Mouse (Mus musculus) mouse embryonic stem cell (cell line): ENCODE measurements around the gene 2010111I01Rik.

ENCODE experiments used
- in situ Hi-C, 2 experiments: fragments of 300-500 bp; cut with MboI; formaldehyde crosslinking; loops; 1 replicate in 1 of 2; 3 replicates in 1 of 2; pipeline ENCODE4 v1.14.3; 2019 to 2020; ENCODE audit warnings: low sequenced_read_pairs in 2 of 2, low pct_unique_long_range_greater_than_20kb in 1 of 2, mixed read lengths in 1 of 2; ENCODE audit not compliant: unreplicated experiment in 1 of 2

2010111I01Rik gene

DNA sequence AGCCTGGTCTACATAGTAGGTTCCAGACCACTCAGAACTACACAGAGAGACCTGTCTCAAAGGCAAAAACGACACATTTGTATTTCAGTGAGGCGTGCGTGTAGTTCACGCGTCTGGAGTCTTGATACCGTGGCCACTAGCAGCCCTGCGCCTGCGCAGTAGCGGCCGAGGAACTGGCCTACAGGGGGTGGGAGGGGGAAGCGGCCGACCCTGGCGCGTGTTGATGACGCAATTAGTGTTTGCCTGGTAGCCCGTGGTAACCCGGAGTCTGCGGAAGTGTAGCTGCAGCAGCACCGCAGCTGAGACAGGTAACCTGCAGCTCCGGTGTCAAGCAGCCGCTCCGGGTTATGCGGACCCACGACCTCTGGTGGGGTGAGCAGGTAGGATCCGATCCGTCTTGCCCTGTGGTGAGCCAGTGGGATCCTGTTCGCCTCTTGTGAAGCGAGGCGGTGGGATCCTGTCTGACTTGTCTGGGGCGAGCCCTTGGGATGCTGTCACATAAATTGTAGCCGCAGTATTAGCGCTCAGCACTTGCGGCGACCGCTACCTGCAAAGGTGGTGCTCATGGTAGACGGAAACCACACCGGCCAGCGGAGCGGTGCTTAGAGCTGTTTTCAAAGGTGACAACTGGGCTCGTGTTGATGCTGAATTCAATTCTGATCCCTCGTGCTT, at the start of gene 2010111I01Rik:
Gene 2010111I01Rik (plus strand): TSS at position 254 of the 672 bp plus-strand sequence.
- in situ Hi-C loops, result no loop called here

- in situ Hi-C loops, result no loop called here
Measured at GRCm38 (mm10) chr13:62916675-62917074, 48.0 kb upstream of the 2010111I01Rik start.

- in situ Hi-C loops, result no loop called here
Measured at GRCm38 (mm10) chr13:62917416-62918110, 47.1 kb upstream of the 2010111I01Rik start.

GRCm38 (mm10) chr13:62919647-62920341, 44.9 kb upstream of the 2010111I01Rik start:
- in situ Hi-C loops, result loop anchor here (10.0 kb wide), 2 partner anchors 405 to 415 kb away; no protein-coding TSS in a partner anchor

DNA sequence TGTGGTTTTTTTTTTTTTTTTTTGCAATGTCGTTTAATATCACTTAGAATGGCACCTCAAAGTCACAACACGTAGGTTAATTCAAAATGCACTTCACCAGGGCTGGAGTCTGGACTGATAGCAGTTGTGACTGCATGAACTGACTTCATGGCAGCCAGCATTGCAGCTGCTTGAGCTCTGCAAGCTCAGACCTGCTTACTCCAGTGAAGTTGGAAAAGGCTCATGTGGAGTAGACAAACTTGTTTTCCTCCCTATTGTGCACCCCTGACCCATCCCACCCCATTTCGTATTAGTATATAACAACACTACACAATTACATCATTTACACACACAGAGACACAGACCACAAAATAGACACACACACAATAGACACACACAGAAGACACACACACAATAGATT, 42.0 kb upstream of the 2010111I01Rik start:
- in situ Hi-C loops, result loop anchor here (10.0 kb wide), 2 partner anchors 402 to 412 kb away; no protein-coding TSS in a partner anchor

GRCm38 (mm10) chr13:62923182-62923581, 41.5 kb upstream of the 2010111I01Rik start:
- in situ Hi-C loops, result loop anchor here (10.0 kb wide), 2 partner anchors 402 to 412 kb away; no protein-coding TSS in a partner anchor

DNA sequence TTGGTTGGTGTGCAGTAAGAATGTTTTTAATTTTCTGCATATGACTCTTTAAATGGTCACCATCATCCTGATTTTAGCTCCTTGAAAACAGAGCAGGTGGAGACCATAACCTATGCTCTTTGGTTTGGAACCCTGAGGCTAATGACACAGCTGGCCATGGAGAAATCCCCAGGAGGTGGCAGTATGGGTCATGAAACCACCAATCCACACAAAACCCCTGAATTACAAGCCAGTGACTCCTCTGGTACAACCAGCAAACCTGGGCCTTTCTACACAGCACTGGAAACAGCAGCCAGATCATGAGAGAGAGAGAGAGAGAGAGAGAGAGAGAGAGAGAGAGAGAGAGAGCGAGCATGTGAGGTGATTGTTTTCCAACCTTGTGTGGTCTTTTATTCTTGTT, 38.2 kb upstream of the 2010111I01Rik start:
- in situ Hi-C loops, result loop anchor here (10.0 kb wide), 2 partner anchors 398 to 408 kb away; no protein-coding TSS in a partner anchor

DNA sequence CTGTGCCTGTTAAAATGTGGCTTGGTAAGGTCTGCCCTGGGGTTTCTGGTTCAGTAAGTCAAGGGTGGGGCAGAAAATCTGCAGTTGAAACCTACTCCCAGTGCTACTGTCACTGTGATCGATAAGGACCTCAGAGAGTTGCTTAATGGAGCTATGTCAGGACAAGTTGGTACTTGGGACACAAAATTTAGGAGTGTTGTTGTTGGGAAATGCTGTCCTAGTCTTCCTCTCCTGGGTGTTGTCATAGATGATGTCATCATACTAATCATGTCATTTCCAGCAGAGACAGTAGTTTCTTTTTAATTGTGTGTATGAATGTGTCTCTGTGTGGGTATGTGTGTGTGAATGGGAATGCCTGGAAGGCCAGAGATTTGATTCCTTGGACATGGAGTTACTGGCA, 37.2 kb upstream of the 2010111I01Rik start:
- in situ Hi-C loops, result loop anchor here (10.0 kb wide), 2 partner anchors 397 to 407 kb away; no protein-coding TSS in a partner anchor

DNA sequence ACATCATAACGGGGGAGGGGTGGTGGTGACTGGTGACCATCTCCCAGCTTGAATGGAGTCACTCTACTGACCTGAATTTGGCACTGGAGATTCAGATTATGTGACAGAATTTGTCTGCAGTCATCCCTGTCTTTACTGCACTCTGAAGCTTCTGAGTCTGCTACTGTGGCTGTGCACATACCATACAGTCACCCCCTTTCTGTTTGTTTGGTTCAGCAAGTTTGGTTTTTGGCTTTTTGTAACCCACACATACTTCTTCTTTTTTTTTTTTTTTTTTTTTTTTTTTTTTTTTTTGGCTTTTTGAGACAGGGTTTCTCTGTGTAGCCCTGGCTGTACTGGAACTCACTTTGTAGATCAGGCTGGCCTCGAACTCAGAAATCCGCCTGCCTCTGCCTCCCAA, 35.5 kb upstream of the 2010111I01Rik start:
- in situ Hi-C loops, result loop anchor here (10.0 kb wide), 2 partner anchors 396 to 406 kb away; no protein-coding TSS in a partner anchor

- in situ Hi-C loops, result loop anchor here (10.0 kb wide), 2 partner anchors 395 to 405 kb away; no protein-coding TSS in a partner anchor
Measured at GRCm38 (mm10) chr13:62929766-62930389, 34.8 kb upstream of the 2010111I01Rik start.

DNA sequence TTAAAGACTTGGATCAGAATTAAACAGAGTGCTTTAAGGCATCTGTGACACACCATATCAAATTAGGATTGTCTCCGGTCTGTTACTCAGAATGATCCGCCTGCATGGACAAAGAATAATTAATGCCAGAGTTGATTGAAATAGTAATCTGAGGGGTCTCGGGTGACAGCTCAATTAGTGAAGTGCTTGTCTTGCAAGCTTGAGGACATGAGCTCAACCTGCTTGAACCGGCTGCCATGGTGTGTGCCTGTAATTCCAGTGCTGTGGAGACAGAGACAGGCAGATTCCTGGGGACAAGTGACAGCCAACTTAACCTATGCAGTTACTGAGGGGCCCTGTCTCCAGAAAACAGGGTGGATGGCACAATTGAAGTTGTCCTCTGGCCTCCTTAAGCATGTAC, 32.2 kb upstream of the 2010111I01Rik start:
- in situ Hi-C loops, result no loop called here

DNA sequence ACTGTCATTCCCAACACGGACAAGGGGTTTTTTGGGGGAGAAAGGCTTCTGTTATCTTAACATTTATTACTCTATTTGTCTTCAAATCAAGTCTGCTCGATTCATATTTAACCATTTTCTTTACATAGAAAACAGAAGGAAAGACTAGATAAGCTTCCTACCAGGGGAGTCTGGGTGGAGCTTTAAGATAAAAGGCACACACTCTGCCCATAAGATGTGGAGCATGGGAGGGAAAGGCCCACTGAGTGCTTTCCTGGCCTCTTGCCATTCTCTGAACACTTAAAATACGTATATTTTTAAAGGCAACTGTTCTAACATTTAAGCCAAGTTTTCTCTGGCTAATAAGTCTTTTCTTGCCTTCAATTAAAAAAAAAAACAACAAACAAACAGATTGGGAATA, 25.3 kb upstream of the 2010111I01Rik start:
- in situ Hi-C loops, result no loop called here

DNA sequence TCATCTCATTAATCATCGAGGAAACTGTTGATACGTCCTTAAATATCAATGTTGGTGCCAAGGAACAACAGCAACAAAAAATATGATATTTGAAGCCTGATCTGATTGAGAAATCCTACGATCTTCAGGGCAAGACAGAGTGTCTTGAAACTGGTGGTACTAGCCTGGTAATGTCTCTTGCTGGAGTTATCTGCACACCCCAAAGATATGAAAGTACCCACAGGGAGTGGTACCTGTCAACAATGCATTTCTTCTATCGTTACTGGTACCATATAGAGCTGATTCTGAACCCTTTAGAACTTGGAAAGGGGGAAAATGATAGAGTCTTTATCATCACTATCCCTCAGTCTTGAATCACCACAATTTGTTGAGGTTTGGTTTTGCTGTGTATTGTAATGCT, 24.9 kb upstream of the 2010111I01Rik start:
- in situ Hi-C loops, result no loop called here

DNA sequence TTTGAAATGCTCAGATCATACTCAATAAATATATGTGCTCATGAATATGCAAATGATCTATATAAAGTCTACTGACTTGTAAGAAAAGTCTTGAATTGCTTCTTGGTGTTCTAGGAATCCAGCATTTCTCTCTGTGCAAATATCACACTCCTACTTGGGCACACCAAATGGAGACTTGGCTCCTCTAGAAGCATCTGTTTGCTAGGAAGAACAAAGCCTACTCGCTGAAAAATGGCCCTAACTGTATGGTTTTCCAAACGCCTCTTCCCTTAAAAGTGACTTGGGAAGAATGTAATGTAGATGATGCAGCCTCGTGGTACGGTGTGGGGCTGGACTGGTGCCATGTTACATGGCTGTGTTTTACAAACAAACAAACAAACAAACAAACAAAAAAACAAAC, 24.0 kb upstream of the 2010111I01Rik start:
- in situ Hi-C loops, result no loop called here

- in situ Hi-C loops, result no loop called here
Measured at GRCm38 (mm10) chr13:62941341-62942005, 23.2 kb upstream of the 2010111I01Rik start.

GRCm38 (mm10) chr13:62943274-62943830, 21.3 kb upstream of the 2010111I01Rik start:
- in situ Hi-C loops, result no loop called here

GRCm38 (mm10) chr13:62944109-62944508, 20.6 kb upstream of the 2010111I01Rik start:
- in situ Hi-C loops, result no loop called here
